Mouse (Mus musculus) right cerebral cortex, adult 2 months (tissue): ENCODE data around the gene Ankrd11.

ENCODE experiments used
- DNase-seq, 2 experiments: peaks; one replicate each; pipeline ENCODE4 v3.0.0; 2021 to 2022; ENCODE audit warnings: low spot score in 2 of 2

Gene Ankrd11

GRCm38 (mm10) chr8:122926782-122927181, 115.3 kb downstream of the Ankrd11 start:
- no peak for DNase-seq

- no peak for DNase-seq
Measured at GRCm38 (mm10) chr8:122925939-122926722, 115.9 kb downstream of the Ankrd11 start.

GRCm38 (mm10) chr8:122924091-122924490, 118.0 kb downstream of the Ankrd11 start:
- DNase-seq: no peak

GRCm38 (mm10) chr8:122923431-122924090, 118.5 kb downstream of the Ankrd11 start:
- DNase-seq: no peak

DNA sequence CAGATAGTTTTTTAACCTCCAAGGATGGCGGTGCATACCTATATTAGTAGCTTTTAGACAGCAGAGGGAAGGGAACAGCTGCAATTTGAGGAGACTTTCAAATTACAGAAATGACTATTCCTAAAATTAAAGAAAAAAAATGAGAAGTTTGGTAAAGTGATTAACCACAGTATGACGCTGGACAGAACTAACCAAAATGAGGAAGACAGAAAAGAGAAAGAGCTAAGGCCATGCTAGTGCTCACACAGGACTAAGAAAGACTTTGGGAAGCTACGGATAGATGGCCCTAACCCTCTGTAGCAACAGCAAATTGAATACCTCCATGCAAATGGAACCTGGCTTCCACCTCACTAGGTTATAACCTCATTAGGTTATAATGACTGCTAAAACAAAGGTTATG, 119.1 kb downstream of the Ankrd11 start:
- DNase-seq: no peak

DNA sequence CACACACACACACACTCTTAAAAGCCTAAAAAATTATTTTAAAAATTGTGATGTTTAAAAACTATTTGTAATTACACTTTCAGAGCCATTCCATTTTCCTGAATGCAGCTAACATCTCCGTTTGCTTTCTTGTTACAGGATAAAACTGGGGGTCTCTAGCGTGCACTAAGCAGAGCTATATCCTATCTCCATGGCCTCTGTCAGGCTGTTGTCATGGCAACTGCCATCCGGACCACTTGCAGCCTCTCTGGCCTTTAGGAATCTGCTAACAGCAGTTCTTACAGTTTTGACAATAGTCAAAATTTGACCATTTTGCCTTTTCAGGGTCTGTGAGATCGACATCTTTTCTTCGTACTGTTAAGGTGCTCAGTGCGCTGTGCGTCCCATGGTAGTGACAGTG, 121.2 kb downstream of the Ankrd11 start:
- no peak for DNase-seq

DNA sequence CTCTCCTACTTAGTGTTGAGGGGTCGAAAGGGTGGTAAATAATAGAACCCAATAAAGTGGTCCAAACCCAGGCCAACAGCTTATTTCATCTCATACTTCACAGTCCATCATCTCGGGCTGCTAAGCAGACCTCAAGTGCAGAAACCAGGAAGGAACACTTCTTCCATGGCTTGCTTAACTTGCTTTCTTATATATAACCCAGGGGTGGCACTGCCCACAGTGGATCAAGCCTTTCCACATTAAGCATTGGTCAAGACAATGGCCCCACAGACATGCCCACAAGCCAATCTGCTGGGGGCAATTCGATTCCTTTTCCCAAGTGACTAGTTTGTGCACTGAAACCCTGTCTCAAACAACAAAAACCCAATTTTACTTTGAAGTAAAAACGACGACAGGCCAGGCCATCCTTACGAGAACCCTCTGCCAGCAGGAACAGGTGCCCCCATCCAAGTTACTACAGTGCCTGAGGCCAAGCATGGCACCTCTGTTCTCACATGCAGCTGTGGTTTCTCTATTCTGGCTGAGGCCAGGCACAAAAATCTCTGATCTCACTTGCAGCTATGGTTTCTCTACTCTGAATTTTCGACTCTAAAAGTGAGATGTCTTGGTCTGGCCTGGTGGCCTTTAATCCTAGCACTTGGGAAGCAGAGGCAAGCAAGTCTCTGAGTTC, 123.5 kb downstream of the Ankrd11 start:
- DNase-seq: no peak

- DNase-seq: no peak
Measured at GRCm38 (mm10) chr8:122917531-122918392, 124.3 kb downstream of the Ankrd11 start.

GRCm38 (mm10) chr8:122916766-122917165, 125.3 kb downstream of the Ankrd11 start:
- no peak for DNase-seq

GRCm38 (mm10) chr8:122912871-122913270, 129.2 kb downstream of the Ankrd11 start:
- DNase-seq: no peak

DNA sequence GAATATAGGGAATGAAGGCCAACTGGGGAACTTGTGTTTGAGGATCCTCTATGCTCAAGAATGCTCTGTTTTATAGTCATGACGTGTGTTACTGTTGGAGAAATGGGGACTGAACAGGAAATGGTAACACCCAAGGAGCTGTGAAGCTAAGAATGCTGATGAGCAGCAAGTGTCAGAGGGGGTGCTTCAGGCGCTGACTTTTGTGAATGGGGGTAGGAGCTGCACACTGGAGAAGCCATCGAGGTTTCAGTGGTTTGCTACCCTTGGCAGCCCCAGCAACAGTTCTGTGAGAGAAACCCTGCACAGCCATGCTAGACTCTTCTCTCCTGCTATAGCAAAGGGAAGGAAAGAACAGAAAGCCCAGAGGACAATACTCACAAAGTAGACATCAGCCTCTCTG, 129.9 kb downstream of the Ankrd11 start:
- DNase-seq: no peak

- peak; percentile 93 to 94 for DNase-seq
Measured at GRCm38 (mm10) chr8:122906463-122907021, 135.5 kb downstream of the Ankrd11 start.

DNA sequence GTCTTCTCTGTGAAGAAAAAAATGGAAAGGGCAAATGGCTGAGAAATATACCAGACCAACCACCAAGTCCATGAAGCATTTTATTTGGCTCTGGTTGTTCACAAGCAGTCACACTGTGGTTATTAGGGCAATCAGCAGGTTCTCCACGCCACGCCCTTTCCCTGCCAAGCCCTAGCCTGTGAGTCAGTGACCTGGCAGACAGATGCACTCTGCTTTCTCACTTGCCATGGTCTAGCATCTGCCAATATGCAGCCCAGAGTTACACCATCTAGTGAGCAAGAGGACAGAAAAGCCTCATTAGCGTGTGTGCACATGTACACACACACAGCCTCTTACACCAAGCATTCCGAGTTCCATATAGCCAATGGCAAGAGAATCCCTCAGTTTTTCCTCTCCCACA, 136.7 kb downstream of the Ankrd11 start:
- DNase-seq: no peak

GRCm38 (mm10) chr8:122904496-122904895, 137.6 kb downstream of the Ankrd11 start:
- DNase-seq: no peak

GRCm38 (mm10) chr8:122903002-122903401, 139.1 kb downstream of the Ankrd11 start:
- no peak for DNase-seq

GRCm38 (mm10) chr8:122902581-122902980, 139.5 kb downstream of the Ankrd11 start:
- no peak for DNase-seq

- peak in 1 of 2 experiments; percentile 34 for DNase-seq
Measured at GRCm38 (mm10) chr8:122901892-122902515, 140.1 kb downstream of the Ankrd11 start.

- DNase-seq: no peak
Measured at GRCm38 (mm10) chr8:122901476-122901875, 140.6 kb downstream of the Ankrd11 start.

DNA sequence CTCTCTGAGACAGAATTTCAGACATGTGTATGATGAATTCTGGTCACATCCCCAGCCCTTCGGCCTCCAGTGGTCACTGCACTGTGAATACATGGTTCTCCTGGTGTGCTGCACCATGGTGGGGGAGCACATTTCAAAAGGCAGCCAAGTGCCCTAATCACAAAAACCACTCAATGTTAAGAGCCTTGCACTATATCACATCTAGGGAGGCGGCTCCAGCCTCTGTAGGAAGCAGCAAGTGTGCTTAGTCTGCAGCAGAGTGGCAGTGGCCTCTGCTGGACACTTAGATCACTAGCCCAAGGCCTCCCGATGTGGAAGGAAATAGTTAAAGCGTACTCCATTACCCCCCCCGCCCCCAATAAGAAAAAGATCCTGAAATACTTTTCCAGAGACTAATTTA, 143.0 kb downstream of the Ankrd11 start:
- DNase-seq: no peak

GRCm38 (mm10) chr8:122898473-122898872, 143.6 kb downstream of the Ankrd11 start:
- DNase-seq: no peak

- no peak for DNase-seq
Measured at GRCm38 (mm10) chr8:122898018-122898417, 144.1 kb downstream of the Ankrd11 start.
